Mouse (Mus musculus): ENCODE measurements around the gene Mapk12. TPM values are rescaled to one million over a fixed set of nuclear protein-coding genes. Genes with fewer than 3 reads are reported as not detected.

The Mapk12 gene
- polyA plus RNA-seq, 1 experiment: not detected

DNA sequence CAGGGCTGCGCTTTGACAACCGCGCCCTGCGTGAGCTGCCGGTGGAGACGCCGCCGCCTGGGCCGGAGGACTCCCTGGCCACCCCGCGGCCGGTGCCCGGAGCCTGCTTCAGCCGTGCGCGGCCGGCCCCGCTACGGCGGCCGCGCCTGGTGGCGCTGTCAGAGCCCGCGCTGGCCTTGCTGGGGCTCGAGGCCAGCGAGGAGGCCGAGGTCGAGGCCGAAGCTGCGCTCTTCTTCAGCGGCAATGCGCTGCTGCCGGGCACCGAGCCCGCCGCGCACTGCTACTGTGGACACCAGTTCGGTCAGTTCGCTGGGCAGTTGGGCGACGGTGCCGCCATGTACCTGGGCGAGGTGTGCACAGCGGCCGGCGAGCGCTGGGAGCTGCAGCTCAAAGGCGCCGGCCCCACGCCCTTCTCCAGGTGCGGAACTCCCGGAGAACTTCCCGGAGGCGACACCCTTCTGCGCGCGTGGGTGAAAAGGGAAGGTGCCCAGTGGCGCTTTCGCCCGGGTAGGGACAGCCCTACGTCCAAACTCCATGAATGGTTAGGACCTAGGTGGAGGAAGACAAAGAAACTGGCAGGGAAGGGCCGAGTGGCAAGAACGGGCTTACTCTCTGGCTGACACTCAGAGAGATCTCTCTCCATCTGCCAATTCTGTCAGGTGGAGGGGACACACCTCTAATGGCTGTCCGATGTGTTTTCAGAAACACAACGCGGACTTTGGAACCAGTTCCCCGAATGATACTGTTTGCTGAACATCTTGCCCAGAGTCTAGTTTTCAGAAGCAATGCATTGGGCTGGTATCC, 51.1 kb downstream of the Mapk12 start:
- Histone ChIP-seq H3K36me3 (replicated peaks; ENCODE audit: low read length) (peaks cover 66% of the 10 kb centered on the region), H3K4me1 (peaks cover 50% of the 10 kb centered on the region), H3K27me3 (replicated peaks) (no peaks in the 10 kb centered on the region), H3K9me3 (no peaks in the 10 kb centered on the region), H3K4me3 (replicated peaks) (peak overlapping the region; percentile 96)
- no peak for TF ChIP-seq GATA1 (IDR thresholded peaks at IDR 0.05; ENCODE audit: borderline replicate concordance, low read length)
- TF ChIP-seq FLI1 (IDR thresholded peaks at IDR 0.05; ENCODE audit: low read length): no peak

DNA sequence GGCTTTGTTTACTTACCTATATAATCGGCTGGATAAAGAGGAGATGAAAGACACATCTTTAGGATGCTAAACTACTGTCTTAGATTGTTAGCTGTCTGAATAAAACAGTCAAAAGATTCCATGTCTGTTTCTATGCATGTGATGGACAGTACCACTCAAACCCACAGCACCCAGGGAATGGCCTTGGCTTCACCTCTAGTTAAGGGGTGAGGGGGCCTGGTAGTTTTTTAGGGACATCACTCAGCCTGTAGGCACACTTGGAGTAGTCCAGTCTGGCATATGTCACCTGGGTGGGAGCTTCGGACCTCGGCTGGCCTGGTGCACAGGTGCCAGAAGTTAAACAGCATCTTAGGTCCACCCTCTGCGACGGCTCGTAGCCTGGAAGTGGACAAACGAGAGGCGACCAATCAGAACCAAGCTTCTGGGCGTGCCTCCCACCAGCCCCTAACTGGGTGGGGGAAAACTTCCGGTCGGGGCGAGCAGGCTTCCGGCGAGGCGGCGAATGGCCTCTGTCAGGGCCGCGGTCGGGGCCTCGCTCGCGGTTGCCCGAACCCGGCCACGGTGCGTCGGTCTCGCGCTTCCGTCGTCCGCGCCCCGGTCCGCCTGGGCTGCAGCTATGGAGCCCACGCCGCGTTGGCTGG, 51.8 kb downstream of the Mapk12 start, which contains the start of gene Selenoo:
Gene Selenoo (plus strand): TSS at position 478 of the 641 bp plus-strand sequence.
- H3K4me1 ChIP-seq: peaks cover 55% of the 10 kb centered on the region
- H3K4me3 ChIP-seq (replicated peaks): peak within 1 kb of the TSS; percentile 96
- no peaks in the 10 kb centered on the region for H3K9me3 ChIP-seq
- peaks cover 66% of the 10 kb centered on the region for H3K36me3 ChIP-seq (replicated peaks; ENCODE audit: low read length)
- TF ChIP-seq FLI1 (IDR thresholded peaks at IDR 0.05; ENCODE audit: low read length): peak; percentile 83
- no peak for TF ChIP-seq GATA1 (IDR thresholded peaks at IDR 0.05; ENCODE audit: borderline replicate concordance, low read length)
- no peaks in the 10 kb centered on the region for H3K27me3 ChIP-seq (replicated peaks)

DNA sequence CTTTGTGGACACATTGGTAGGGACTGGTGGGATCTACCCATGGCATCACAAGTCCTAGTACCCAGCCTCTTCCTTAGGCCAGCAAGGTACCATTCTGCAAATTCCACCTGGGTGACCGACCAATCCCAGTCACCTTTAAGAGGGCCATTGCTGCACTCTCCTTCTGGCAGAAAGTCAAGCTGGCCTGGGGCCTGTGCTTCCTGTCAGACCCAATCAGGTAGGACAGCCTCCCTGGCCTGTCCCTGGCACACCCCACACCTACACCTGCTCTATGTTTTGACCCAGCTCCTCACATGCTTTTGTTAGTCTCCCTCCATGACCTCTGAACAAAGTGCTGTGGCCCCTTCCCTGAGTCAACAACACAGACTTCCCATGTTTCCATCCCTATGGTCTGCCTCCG, 55.7 kb downstream of the Mapk12 start:
- H3K36me3 ChIP-seq (replicated peaks; ENCODE audit: low read length): peaks cover 76% of the 10 kb centered on the region
- peaks cover 71% of the 10 kb centered on the region for H3K4me1 ChIP-seq
- TF ChIP-seq FLI1 (IDR thresholded peaks at IDR 0.05; ENCODE audit: low read length): no peak
- TF ChIP-seq GATA1 (IDR thresholded peaks at IDR 0.05; ENCODE audit: borderline replicate concordance, low read length): no peak
- no peak overlapping the region for H3K4me3 ChIP-seq (replicated peaks)
- H3K27me3 ChIP-seq (replicated peaks): no peaks in the 10 kb centered on the region
- H3K9me3 ChIP-seq: no peaks in the 10 kb centered on the region

DNA sequence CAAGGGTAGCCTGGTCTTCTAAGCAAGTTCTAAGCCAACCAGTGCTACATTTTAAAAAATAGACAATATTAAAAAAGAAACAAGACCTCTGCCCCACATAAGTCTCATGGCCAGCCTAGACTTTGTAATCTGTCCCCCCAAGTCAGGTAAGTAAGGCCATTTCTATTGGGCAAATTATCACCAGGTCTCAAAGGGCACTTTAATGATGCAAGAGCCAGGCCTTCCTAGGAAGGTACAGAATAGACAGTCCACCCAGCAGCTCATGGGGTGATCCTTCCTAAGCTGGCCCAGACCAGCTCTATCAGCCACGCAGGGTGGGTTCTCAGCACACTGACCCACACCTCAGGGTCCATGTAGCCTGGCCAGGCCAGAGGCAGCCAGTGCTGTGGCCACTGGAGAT, 56.6 kb downstream of the Mapk12 start:
- Histone ChIP-seq H3K4me1 (peaks cover 75% of the 10 kb centered on the region), H3K36me3 (replicated peaks; ENCODE audit: low read length) (peaks cover 84% of the 10 kb centered on the region), H3K27me3 (replicated peaks) (no peaks in the 10 kb centered on the region), H3K4me3 (replicated peaks) (no peak overlapping the region), H3K9me3 (no peaks in the 10 kb centered on the region)
- TF ChIP-seq GATA1 (IDR thresholded peaks at IDR 0.05; ENCODE audit: borderline replicate concordance, low read length) (no peak), FLI1 (IDR thresholded peaks at IDR 0.05; ENCODE audit: low read length) (no peak)

Other genes starting within 250 kb of the Mapk12 start
- not detected in 2 replicates for gene Ttll8, start 186.3 kb downstream of the Mapk12 start, polyA plus RNA-seq (2012; ENCODE audit: insufficient read depth, low replicate concordance)
- gene Mlc1, start 161.7 kb downstream of the Mapk12 start, polyA plus RNA-seq (2012; ENCODE audit: insufficient read depth, low replicate concordance): not detected in 2 replicates
- 0.21 TPM in 1 of 2 replicates, not detected in the other for gene Mov10l1, start 157.8 kb downstream of the Mapk12 start, polyA plus RNA-seq (2012; ENCODE audit: insufficient read depth, low replicate concordance)
- gene Panx2, start 81.0 kb downstream of the Mapk12 start, polyA plus RNA-seq (2012; ENCODE audit: insufficient read depth, low replicate concordance): not detected in 2 replicates
- gene Trabd, start 65.6 kb downstream of the Mapk12 start, polyA plus RNA-seq (2012; ENCODE audit: insufficient read depth, low replicate concordance): 86.4 and 115 TPM in 2 replicates
- gene Selenoo, start 51.6 kb downstream of the Mapk12 start, polyA plus RNA-seq (2012; ENCODE audit: insufficient read depth, low replicate concordance): 3.7 and 8.9 TPM in 2 replicates
- 12.5 and 18.5 TPM in 2 replicates for gene Tubgcp6, start 17.6 kb downstream of the Mapk12 start, polyA plus RNA-seq (2012; ENCODE audit: insufficient read depth, low replicate concordance)
- 3.8 and 7.9 TPM in 2 replicates for gene Hdac10, start 12.0 kb downstream of the Mapk12 start, polyA plus RNA-seq (2012; ENCODE audit: insufficient read depth, low replicate concordance)
- 0.29 TPM in 1 of 2 replicates, not detected in the other for gene Mapk11, start 8.9 kb upstream of the Mapk12 start, polyA plus RNA-seq (2012; ENCODE audit: insufficient read depth, low replicate concordance)
- gene Plxnb2, start 40.1 kb upstream of the Mapk12 start, polyA plus RNA-seq (2012; ENCODE audit: insufficient read depth, low replicate concordance): 71.6 and 100 TPM in 2 replicates
- gene Dennd6b, start 55.8 kb upstream of the Mapk12 start, polyA plus RNA-seq (2012; ENCODE audit: insufficient read depth, low replicate concordance): 3.6 and 10.0 TPM in 2 replicates
- gene Ppp6r2, start 70.8 kb upstream of the Mapk12 start, polyA plus RNA-seq (2012; ENCODE audit: insufficient read depth, low replicate concordance): 20.7 and 31.2 TPM in 2 replicates
- 171 and 172 TPM in 2 replicates for gene Sbf1, start 174.6 kb upstream of the Mapk12 start, polyA plus RNA-seq (2012; ENCODE audit: insufficient read depth, low replicate concordance)
- gene Adm2, start 182.0 kb upstream of the Mapk12 start, polyA plus RNA-seq (2012; ENCODE audit: insufficient read depth, low replicate concordance): 4.0 TPM in 1 of 2 replicates, not detected in the other
- gene Miox, start 193.7 kb upstream of the Mapk12 start, polyA plus RNA-seq (2012; ENCODE audit: insufficient read depth, low replicate concordance): not detected in 2 replicates
- gene Lmf2, start 215.0 kb upstream of the Mapk12 start, polyA plus RNA-seq (2012; ENCODE audit: insufficient read depth, low replicate concordance): 65.0 and 111 TPM in 2 replicates
- 21.9 and 44.6 TPM in 2 replicates for gene Ncaph2, start 215.0 kb upstream of the Mapk12 start, polyA plus RNA-seq (2012; ENCODE audit: insufficient read depth, low replicate concordance)
- 47.2 and 56.7 TPM in 2 replicates for gene Sco2, start 233.1 kb upstream of the Mapk12 start, polyA plus RNA-seq (2012; ENCODE audit: insufficient read depth, low replicate concordance)
- gene Tymp, start 236.3 kb upstream of the Mapk12 start, polyA plus RNA-seq (2012; ENCODE audit: insufficient read depth, low replicate concordance): 0.41 and 6.8 TPM in 2 replicates
- gene Odf3b, start 238.6 kb upstream of the Mapk12 start, polyA plus RNA-seq (2012; ENCODE audit: insufficient read depth, low replicate concordance): 16.5 and 19.6 TPM in 2 replicates
- gene Klhdc7b, start 244.2 kb upstream of the Mapk12 start, polyA plus RNA-seq (2012; ENCODE audit: insufficient read depth, low replicate concordance): 0.07 TPM in 1 of 2 replicates, not detected in the other